ENCODE assay signal across 8 mouse cellular contexts in genomic region chr3:101161941-101162531, GRCm38 (mm10). TPM values are rescaled to one million over a fixed set of nuclear protein-coding genes. Genes with fewer than 3 reads are reported as not detected.
DNase-seq lines count a peak whose midpoint lies in the region; ATAC-seq lines count a peak whose summit lies in the region.
"Had no signal": no experiment of that assay in that cellular context is flagged by ENCODE, and none has a peak within 500 bp of the region (broad histone marks: within the 10 kb centered on the region; RNA-seq: fewer than 3 reads in every experiment).

No protein-coding gene starts in this region.

- H3K36me3 ChIP-seq in forebrain, embryonic 13.5 days (ENCODE audit: poor library complexity, severe bottlenecking), result no peaks in the 10 kb centered on the region
- H3K36me3 ChIP-seq in limb, embryonic 11.5 days (ENCODE audit: control insufficient read depth, insufficient read depth, low read length), result no peaks in the 10 kb centered on the region

- peak; percentile 46 for ATAC-seq in forebrain, embryonic 13.5 days
- peak; percentile 23 for ATAC-seq in limb, embryonic 11.5 days (ENCODE audit: insufficient number of reproducible peaks, low FRiP score, low TSS enrichment, low read depth)

- peak; percentile 44 for DNase-seq in R1 (ENCODE audit: low read depth, low spot score)
- DNase-seq in heart, postnatal 10 days, result peak; percentile 78 to 82
- DNase-seq in limb, embryonic 11.5 days (ENCODE audit: low spot score), result peak; percentile 61
- DNase-seq in ovary, postnatal 14 days (ENCODE audit: low spot score), result peak; percentile 18
- DNase-seq in yolk sac, embryonic 10.5 days (ENCODE audit: low spot score), result no peak

- no peaks in the 10 kb centered on the region for H3K27me3 ChIP-seq in forebrain, embryonic 13.5 days
- H3K27me3 ChIP-seq in limb, embryonic 11.5 days (ENCODE audit: control insufficient read depth, insufficient read depth, low read length), result no peaks in the 10 kb centered on the region

- no peaks in the 10 kb centered on the region for H3K4me1 ChIP-seq in brown adipose tissue, adult 24 weeks (ENCODE audit: control insufficient read depth, insufficient read depth, insufficient read length, low read length)
- peaks cover 22% of the 10 kb centered on the region for H3K4me1 ChIP-seq in forebrain, embryonic 13.5 days
- H3K4me1 ChIP-seq in limb, embryonic 11.5 days (ENCODE audit: control insufficient read depth, insufficient read depth, low read length), result peaks cover 41% of the 10 kb centered on the region

- peak overlapping the region; percentile 52; the same call in 1 of the 2 replicates for H3K27ac ChIP-seq in brown adipose tissue, adult 24 weeks (replicated peaks; ENCODE audit: low read depth, low read length)
- no peak overlapping the region for H3K27ac ChIP-seq in forebrain, embryonic 13.5 days
- H3K27ac ChIP-seq in limb, embryonic 11.5 days (replicated peaks; ENCODE audit: low read depth, low read length), result peak overlapping the region; percentile 96
- H3K27ac ChIP-seq: liver, embryonic 14.5 days had no signal

- intact Hi-C loops in heart, postnatal 10 days (cut with DNase I), result loop anchor here (1.0 to 5.0 kb wide), 2 partner anchors 135 to 188 kb away; no protein-coding TSS in a partner anchor

- peak overlapping the region; percentile 8; the same call in 1 of the 2 replicates for H3K4me2 ChIP-seq in forebrain, embryonic 13.5 days
- peak overlapping the region; percentile 21; the same call in 1 of the 2 replicates for H3K4me2 ChIP-seq in limb, embryonic 11.5 days (ENCODE audit: low read depth, severe bottlenecking)

- 0 out of 2 replicates have a peak overlapping the region, but pooled peaks have one; percentile 43 for H3K9ac ChIP-seq in forebrain, embryonic 13.5 days
- H3K9ac ChIP-seq in limb, embryonic 11.5 days (ENCODE audit: low read length), result peak overlapping the region; percentile 41; the same call in 1 of the 2 replicates
- H3K9ac ChIP-seq: liver, embryonic 14.5 days had no signal

- WGBS in forebrain, embryonic 13.5 days, result 43% methylated on average over 14 of the region's 14 CpGs
- WGBS in limb, embryonic 11.5 days, result 29% methylated on average over 14 of the region's 14 CpGs

- peak overlapping the region; percentile 29 for H3K4me3 ChIP-seq in brown adipose tissue, adult 24 weeks (ENCODE audit: insufficient read depth, low read depth, low read length)
- no peak overlapping the region for H3K4me3 ChIP-seq in forebrain, embryonic 13.5 days
- H3K4me3 ChIP-seq in limb, embryonic 11.5 days (ENCODE audit: low read depth, low read length), result no peak overlapping the region

- no peaks in the 10 kb centered on the region; the same call in 1 of the 2 replicates for H3K9me3 ChIP-seq in forebrain, embryonic 13.5 days (replicated peaks)
- H3K9me3 ChIP-seq in limb, embryonic 11.5 days (ENCODE audit: control insufficient read depth, low read length), result no peaks in the 10 kb centered on the region

RNA-seq across cellular contexts. Expression of gene Ptgfrn, which starts 52.0 kb away (rescaled TPM):
- 3.8 and 7.5 TPM in 2 replicates for polyA plus RNA-seq in brown adipose tissue, adult 24 weeks (2012; ENCODE audit: insufficient read depth, insufficient read length, missing spikeins)
- polyA plus RNA-seq in forebrain, embryonic 13.5 days (2015; fragmentation: Nextera tagmentation; extraction: Ambion mirVana), result 4.0 and 4.5 TPM in 2 replicates
- total RNA-seq in heart, postnatal 10 days (2021), result 10 to 100 TPM; 71.5 to 74.7 TPM
- 6.4 and 6.6 TPM in 2 replicates for polyA plus RNA-seq in limb, embryonic 11.5 days (2014; fragmentation: Nextera tagmentation; extraction: Ambion mirVana)
